Mouse (Mus musculus) ES-Bruce4 (cell line): ENCODE measurements around the gene Klra1. TPM values are rescaled to one million over a fixed set of nuclear protein-coding genes. Genes with fewer than 3 reads are reported as not detected.
"Not testable (repeated sequence)": the region's sequence is repeated elsewhere in the genome, so short reads cannot be mapped to it uniquely, and the experiment has no call there.

Source experiments
- H3K27ac ChIP-seq: 2 replicates; pipeline ENCODE4 v1.5.1; 2012; ENCODE audit warnings: low read length, inconsistent platforms; ENCODE audit not compliant: insufficient read depth
- H3K27me3 ChIP-seq: 2 replicates; pipeline ENCODE4 v1.6.1; 2012; ENCODE audit warnings: mild to moderate bottlenecking, low read length, inconsistent platforms; ENCODE audit not compliant: control insufficient read depth, poor library complexity, insufficient read depth, severe bottlenecking
- H3K36me3 ChIP-seq: 2 replicates; pipeline ENCODE4 v1.6.1; 2012; ENCODE audit warnings: inconsistent platforms, mild to moderate bottlenecking, low read length, moderate library complexity; ENCODE audit not compliant: control insufficient read depth, poor library complexity, insufficient read depth, severe bottlenecking
- H3K4me1 ChIP-seq: one replicate; pipeline ENCODE4 v1.8.1; 2011; ENCODE audit warnings: low read length; ENCODE audit not compliant: control insufficient read depth, insufficient read depth
- H3K4me3 ChIP-seq: 2 replicates; pipeline ENCODE4 v1.5.1; 2011; ENCODE audit warnings: low read depth, mild to moderate bottlenecking, low read length
- H3K9ac ChIP-seq: 2 replicates; pipeline ENCODE4 v1.6.1; 2012; ENCODE audit warnings: low read depth, mild to moderate bottlenecking, inconsistent platforms; ENCODE audit not compliant: poor library complexity, severe bottlenecking
- H3K9me3 ChIP-seq: replicated peaks from 2 replicates; pipeline ENCODE4 v1.6.1; 2012; ENCODE audit warnings: mild to moderate bottlenecking, low read length, inconsistent platforms; ENCODE audit not compliant: control insufficient read depth, poor library complexity, insufficient read depth, severe bottlenecking
- CTCF ChIP-seq: IDR thresholded peaks from one replicate; pipeline ENCODE4 v1.8.1; 2011; ENCODE audit warnings: low read depth, low read length
- EP300 ChIP-seq: IDR thresholded peaks from 2 replicates; pipeline ENCODE4 v1.6.1; 2011; ENCODE audit warnings: low read depth, low read length; ENCODE audit not compliant: insufficient read depth
- POLR2A ChIP-seq: IDR thresholded peaks from one replicate; pipeline ENCODE4 v1.8.1; 2011; ENCODE audit warnings: low read length; ENCODE audit not compliant: insufficient read depth
- polyA plus RNA-seq: library from polyadenylated mRNA; stranded (reverse); fragments of >200 nt; gene quantifications from 2 replicates; pipeline ENCODE4 v1.2.4, GENCODE M21; 2011; ENCODE audit warnings: low read depth; ENCODE audit not compliant: missing spikeins, insufficient read depth, insufficient read length

The Klra1 gene
- not detected in 2 replicates for polyA plus RNA-seq

- no peak within 1 kb of the TSS for H3K4me3 ChIP-seq
- H3K4me1 ChIP-seq = no peaks in the 10 kb centered on the region
- no peak within 1 kb of the TSS for H3K9ac ChIP-seq
- H3K27ac ChIP-seq = no peak within 1 kb of the TSS
- TF ChIP-seq EP300 (no peak), POLR2A (no peak)
- H3K27me3 ChIP-seq = no peaks in the 10 kb centered on the region
- no peaks in the 10 kb centered on the region for H3K9me3 ChIP-seq
- H3K36me3 ChIP-seq = no peaks in the 10 kb centered on the region
These were observed at the start of gene Klra1 for GRCm38 (mm10) chr6:130386750-130387149. Gene Klra1 (minus strand): TSS chr6:130386874.

GRCm38 (mm10) chr6:130429511-130429910 lies 42.8 kb upstream of the Klra1 start:
- H3K9ac ChIP-seq = no peak overlapping the region
- no peak overlapping the region for H3K27ac ChIP-seq
- H3K4me1 ChIP-seq = no peaks in the 10 kb centered on the region
- no peaks in the 10 kb centered on the region for H3K9me3 ChIP-seq
- no peak overlapping the region for H3K4me3 ChIP-seq
- no peaks in the 10 kb centered on the region for H3K36me3 ChIP-seq
- TF ChIP-seq POLR2A = no peak
- no peak for TF ChIP-seq EP300
- TF ChIP-seq CTCF = no peak
- H3K27me3 ChIP-seq = no peaks in the 10 kb centered on the region

- Histone ChIP-seq H3K27me3 (no peaks in the 10 kb centered on the region), H3K4me1 (no peaks in the 10 kb centered on the region), H3K36me3 (no peaks in the 10 kb centered on the region), H3K9ac (no peak overlapping the region), H3K9me3 (no peaks in the 10 kb centered on the region), H3K27ac (no peak overlapping the region), H3K4me3 (no peak overlapping the region)
- TF ChIP-seq CTCF (no peak), POLR2A (no peak), EP300 (no peak)
These were observed 32.5 kb upstream of the Klra1 start for GRCm38 (mm10) chr6:130419158-130419557.

DNA sequence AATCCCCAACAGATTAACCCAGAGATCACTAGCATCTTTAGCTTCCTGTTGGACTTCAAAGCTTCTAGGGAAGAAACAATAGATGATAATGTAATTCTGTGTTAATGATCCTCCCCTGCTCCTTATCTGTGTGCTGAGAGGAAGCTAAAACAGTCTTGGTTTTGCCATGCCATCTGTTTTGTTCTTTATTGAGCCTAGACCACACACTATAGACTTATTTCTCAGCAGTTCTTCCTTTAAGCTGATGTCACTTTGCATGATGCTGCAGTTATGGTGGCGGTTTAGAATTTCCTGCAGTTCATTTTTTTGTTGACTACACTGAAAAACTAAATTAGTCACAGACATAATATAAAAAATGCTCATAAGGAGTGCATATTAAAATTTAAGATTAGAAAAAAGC lies 18.2 kb upstream of the Klra1 start:
- H3K27me3 ChIP-seq = no peaks in the 10 kb centered on the region
- peaks cover 10% of the 10 kb centered on the region; the same call in 1 of the 2 replicates for H3K9me3 ChIP-seq
- TF ChIP-seq CTCF = no peak
- no peak for TF ChIP-seq POLR2A
- TF ChIP-seq EP300 = no peak
- H3K4me1 ChIP-seq = no peaks in the 10 kb centered on the region
- no peak overlapping the region for H3K27ac ChIP-seq
- H3K4me3 ChIP-seq = no peak overlapping the region
- no peak overlapping the region for H3K9ac ChIP-seq
- no peaks in the 10 kb centered on the region for H3K36me3 ChIP-seq

- no peak for TF ChIP-seq EP300
- Histone ChIP-seq H3K27me3 (no peaks in the 10 kb centered on the region), H3K4me3 (no peak overlapping the region), H3K36me3 (no peaks in the 10 kb centered on the region), H3K9ac (no peak overlapping the region), H3K9me3 (no peaks in the 10 kb centered on the region), H3K4me1 (no peaks in the 10 kb centered on the region), H3K27ac (no peak overlapping the region)
These were observed 871 bp downstream of the Klra1 start for GRCm38 (mm10) chr6:130385803-130386202.

GRCm38 (mm10) chr6:130382375-130382774 lies 4.3 kb downstream of the Klra1 start:
- Histone ChIP-seq H3K36me3 (no peaks in the 10 kb centered on the region), H3K4me3 (no peak overlapping the region), H3K9ac (no peak overlapping the region), H3K9me3 (no peaks in the 10 kb centered on the region), H3K27me3 (no peaks in the 10 kb centered on the region), H3K27ac (no peak overlapping the region), H3K4me1 (no peaks in the 10 kb centered on the region)
- TF ChIP-seq CTCF (no peak), EP300 (no peak), POLR2A (no peak)

DNA sequence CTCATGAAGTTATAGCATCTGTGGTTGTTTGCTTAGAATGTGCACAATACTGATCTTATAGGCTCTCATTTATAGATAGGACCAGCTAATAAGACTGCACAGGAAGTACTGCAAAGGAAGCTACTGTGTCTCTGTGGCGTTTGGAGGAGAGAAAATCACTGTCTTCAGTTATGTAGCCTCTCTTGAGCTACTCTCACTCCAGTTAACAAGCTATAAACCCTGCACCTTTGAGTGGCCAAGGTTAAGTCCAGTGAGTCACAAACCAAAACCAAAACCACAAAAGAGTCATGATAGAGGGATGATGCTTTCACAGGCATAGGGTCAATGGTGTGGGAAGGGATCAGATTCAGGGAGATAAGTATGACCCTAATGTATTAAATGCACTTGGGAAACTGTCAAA lies 41.3 kb downstream of the Klra1 start:
- H3K4me3 ChIP-seq, H3K36me3 ChIP-seq, H3K4me1 ChIP-seq, H3K27ac ChIP-seq, H3K9ac ChIP-seq, H3K9me3 ChIP-seq, H3K27me3 ChIP-seq: not testable (repeated sequence)

GRCm38 (mm10) chr6:130341973-130342372 lies 44.7 kb downstream of the Klra1 start:
- not testable (repeated sequence) for H3K4me3 ChIP-seq, H3K27me3 ChIP-seq, H3K9me3 ChIP-seq, H3K9ac ChIP-seq, H3K4me1 ChIP-seq, H3K36me3 ChIP-seq, H3K27ac ChIP-seq
